Mouse (Mus musculus) brain, embryonic 18.5 days (tissue): Measurements from ENCODE around the gene Vmn1r34.
"Not testable (repeated sequence)": the region's sequence is repeated elsewhere in the genome, so short reads cannot be mapped to it uniquely, and the experiment has no call there.

Experiments
- DNase-seq: peaks from one replicate; pipeline ENCODE4 v3.0.0-alpha.2; 2012; ENCODE audit warnings: low read depth, low spot score

Gene Vmn1r34

GRCm38 (mm10) chr6:66643779-66644178, at the start of gene Vmn1r34:
TSS of gene Vmn1r34 (minus strand) at chr6:66643879.
- DNase-seq: no peak

DNA sequence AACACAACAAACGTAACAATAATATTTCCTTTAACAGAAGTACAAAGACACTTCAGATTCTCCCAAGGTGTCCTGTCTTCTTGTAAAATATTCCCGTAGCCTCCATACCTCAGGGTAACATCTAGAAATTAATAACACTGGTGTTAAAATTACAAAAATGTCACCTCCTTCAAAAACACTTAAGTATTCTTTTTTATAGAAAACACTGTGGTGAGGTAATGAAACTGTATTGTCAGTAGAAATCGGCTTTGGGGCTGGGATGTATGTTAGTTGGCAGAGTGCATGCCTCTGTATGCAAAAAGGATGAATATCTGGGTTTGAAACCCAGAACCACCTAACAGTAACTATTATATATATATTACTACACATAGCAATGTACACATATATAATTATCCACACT, 42.1 kb upstream of the Vmn1r34 start, which contains the start of gene Vmn1r35:
Gene Vmn1r35, minus strand, starts transcription at position 101 of the 400 bp plus-strand sequence.
- no peak for DNase-seq

DNA sequence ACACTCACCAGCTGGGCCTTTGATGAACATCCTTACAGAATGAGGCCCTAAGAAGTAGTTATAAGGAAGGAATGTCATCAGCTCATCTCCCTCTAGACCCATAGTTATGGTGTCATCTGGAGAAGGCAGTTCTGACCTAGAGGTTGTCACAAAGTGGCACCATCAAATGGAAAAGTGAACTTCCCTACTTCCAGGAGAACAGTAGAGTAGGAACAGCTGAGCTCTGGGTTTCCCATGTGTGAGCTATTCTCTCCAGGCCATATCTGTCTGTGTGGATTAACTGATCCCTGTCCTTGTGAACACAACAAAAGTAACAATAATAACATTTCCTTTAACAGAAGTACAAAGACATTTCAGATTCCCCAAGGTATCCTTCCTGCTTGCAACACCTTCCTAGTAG, 25.5 kb downstream of the Vmn1r34 start, which contains the start of gene Vmn1r33:
Gene Vmn1r33, minus strand, starts transcription at position 101 of the 400 bp plus-strand sequence.
- not testable (repeated sequence) for DNase-seq

GRCm38 (mm10) chr6:66595804-66596203, 47.9 kb downstream of the Vmn1r34 start:
- DNase-seq: no peak
